Comparison of ENCODE assay signal across 9 mouse cellular contexts in the genomic region with DNA sequence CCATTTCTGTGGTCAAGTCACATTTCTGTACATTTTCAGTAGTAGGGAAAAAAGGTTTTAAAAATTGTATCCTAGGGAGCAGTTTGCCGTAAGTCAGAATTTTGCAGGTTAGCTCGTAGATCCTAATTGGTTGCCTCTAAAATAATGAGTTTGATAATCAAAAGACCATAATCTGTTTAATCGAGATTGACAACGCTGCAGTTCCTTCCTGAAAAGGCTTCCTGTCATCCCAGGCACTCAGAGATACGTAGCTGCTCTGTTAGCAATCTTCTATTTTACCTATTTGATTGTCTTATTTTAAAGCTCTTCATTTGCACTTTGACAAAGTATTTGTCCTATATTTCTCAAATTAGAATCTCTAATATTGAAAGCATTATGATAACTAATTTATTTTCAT.
DNase-seq lines count a peak whose midpoint lies in the region; ATAC-seq and TF ChIP-seq lines count a peak whose summit lies in the region.
"Had no signal": no experiment of that assay in that cellular context is flagged by ENCODE, and none has a peak within 500 bp of the region (broad histone marks: within the 10 kb centered on the region; RNA-seq: fewer than 3 reads in every experiment).

No protein-coding gene starts in this region.

- ATAC-seq in lung, embryonic 14.5 days (ENCODE audit: insufficient read depth), result no peak
- no peak for ATAC-seq in forebrain, embryonic 12.5 days (ENCODE audit: low FRiP score)
- no peak for ATAC-seq in limb, embryonic 11.5 days (ENCODE audit: insufficient number of reproducible peaks, low FRiP score, low TSS enrichment, low read depth)
- no peak for ATAC-seq in stomach, embryonic 16.5 days (ENCODE audit: insufficient read depth, low FRiP score)

- TF ChIP-seq CTCF in lung, embryonic 14.5 days (IDR thresholded peaks at IDR 0.05; ENCODE audit: low read depth), result no peak

- H3K27ac ChIP-seq in lung, embryonic 14.5 days (ENCODE audit: low read depth), result no peak overlapping the region
- no peak overlapping the region for H3K27ac ChIP-seq in forebrain, embryonic 12.5 days
- H3K27ac ChIP-seq in limb, embryonic 11.5 days (replicated peaks; ENCODE audit: low read depth, low read length), result no peak overlapping the region
- no peak overlapping the region for H3K27ac ChIP-seq in stomach, embryonic 16.5 days (ENCODE audit: low read length)
- H3K27ac ChIP-seq: macrophage had no signal

- H3K27me3 ChIP-seq in lung, embryonic 14.5 days (ENCODE audit: insufficient read depth, low read length), result no peaks in the 10 kb centered on the region
- no peaks in the 10 kb centered on the region for H3K27me3 ChIP-seq in forebrain, embryonic 12.5 days
- no peaks in the 10 kb centered on the region for H3K27me3 ChIP-seq in limb, embryonic 11.5 days (ENCODE audit: control insufficient read depth, insufficient read depth, low read length)
- no peaks in the 10 kb centered on the region for H3K27me3 ChIP-seq in stomach, embryonic 16.5 days (ENCODE audit: control insufficient read depth, insufficient read depth, low read length)

- no peak for DNase-seq in lung, embryonic 14.5 days
- DNase-seq in lung, postnatal 25 days (ENCODE audit: low spot score), result no peak
- DNase-seq in limb, embryonic 11.5 days (ENCODE audit: low spot score), result no peak
- no peak for DNase-seq in urinary bladder, postnatal 4 days (ENCODE audit: low spot score in 2 of 2)
- DNase-seq in cerebellum, postnatal 36 days, result no peak
- DNase-seq: kidney, adult 8-10 months had no signal

- no peak overlapping the region for H3K9ac ChIP-seq in lung, embryonic 14.5 days
- H3K9ac ChIP-seq in forebrain, embryonic 12.5 days, result peak overlapping the region; percentile 94; the same call in 1 of the 2 replicates
- no peak overlapping the region for H3K9ac ChIP-seq in limb, embryonic 11.5 days (ENCODE audit: low read length)
- no peak overlapping the region for H3K9ac ChIP-seq in stomach, embryonic 16.5 days (ENCODE audit: low read length)

- peak overlapping the region; percentile 71 for H3K4me3 ChIP-seq in lung, embryonic 14.5 days (ENCODE audit: low read depth, low read length)
- peak overlapping the region; percentile 75; the same call in 1 of the 2 replicates for H3K4me3 ChIP-seq in forebrain, embryonic 12.5 days (replicated peaks)
- no peak overlapping the region for H3K4me3 ChIP-seq in limb, embryonic 11.5 days (ENCODE audit: low read depth, low read length)
- peak overlapping the region; percentile 68 for H3K4me3 ChIP-seq in stomach, embryonic 16.5 days (replicated peaks; ENCODE audit: low read length)

- no peaks in the 10 kb centered on the region for H3K4me1 ChIP-seq in lung, embryonic 14.5 days (ENCODE audit: insufficient read depth)
- H3K4me1 ChIP-seq in forebrain, embryonic 12.5 days, result peaks cover 9% of the 10 kb centered on the region; the same call in 1 of the 2 replicates
- no peaks in the 10 kb centered on the region for H3K4me1 ChIP-seq in limb, embryonic 11.5 days (ENCODE audit: control insufficient read depth, insufficient read depth, low read length)
- H3K4me1 ChIP-seq in stomach, embryonic 16.5 days (ENCODE audit: control insufficient read depth, insufficient read depth, low read length), result no peaks in the 10 kb centered on the region

- H3K4me2 ChIP-seq in lung, embryonic 14.5 days, result peak overlapping the region; percentile 68
- peak overlapping the region; percentile 71 for H3K4me2 ChIP-seq in forebrain, embryonic 12.5 days
- peak overlapping the region; percentile 79; the same call in 1 of the 2 replicates for H3K4me2 ChIP-seq in limb, embryonic 11.5 days (ENCODE audit: low read depth, severe bottlenecking)
- H3K4me2 ChIP-seq in stomach, embryonic 16.5 days (ENCODE audit: low read depth, low read length), result peak overlapping the region; percentile 74

- 71% methylated on average over 5 of the region's 5 CpGs for WGBS in lung, embryonic 14.5 days
- WGBS in forebrain, embryonic 12.5 days, result 48% methylated on average over 5 of the region's 5 CpGs
- WGBS in limb, embryonic 11.5 days, result 68% methylated on average over 5 of the region's 5 CpGs
- WGBS in stomach, embryonic 16.5 days, result 70% methylated on average over 5 of the region's 5 CpGs

- no peaks in the 10 kb centered on the region for H3K9me3 ChIP-seq in lung, embryonic 14.5 days (ENCODE audit: low read depth, low read length)
- H3K9me3 ChIP-seq in forebrain, embryonic 12.5 days, result no peaks in the 10 kb centered on the region
- H3K9me3 ChIP-seq in limb, embryonic 11.5 days (ENCODE audit: control insufficient read depth, low read length), result no peaks in the 10 kb centered on the region
- no peaks in the 10 kb centered on the region for H3K9me3 ChIP-seq in stomach, embryonic 16.5 days (replicated peaks; ENCODE audit: control insufficient read depth, low read length)

- H3K36me3 ChIP-seq in lung, embryonic 14.5 days (ENCODE audit: insufficient read depth), result no peaks in the 10 kb centered on the region
- no peaks in the 10 kb centered on the region for H3K36me3 ChIP-seq in forebrain, embryonic 12.5 days (replicated peaks)
- H3K36me3 ChIP-seq in limb, embryonic 11.5 days (ENCODE audit: control insufficient read depth, insufficient read depth, low read length), result no peaks in the 10 kb centered on the region
- H3K36me3 ChIP-seq in stomach, embryonic 16.5 days (ENCODE audit: control insufficient read depth, insufficient read depth, low read length), result no peaks in the 10 kb centered on the region
